Mouse (Mus musculus) skeletal muscle tissue, adult 2 months (tissue): ENCODE results near the gene Etv4.

Experiments used
- DNase-seq: peaks from one replicate; pipeline ENCODE4 v3.0.0-alpha.2; 2012; ENCODE audit warnings: low read depth, low spot score

Gene Etv4

GRCm38 (mm10) chr11:101786651-101787050 is 1.5 kb upstream of the Etv4 start:
- DNase-seq = no peak

GRCm38 (mm10) chr11:101785852-101786205 is 658 bp upstream of the Etv4 start:
- no peak for DNase-seq

GRCm38 (mm10) chr11:101784488-101785142 is 556 bp downstream of the Etv4 start:
- DNase-seq = no peak

GRCm38 (mm10) chr11:101784072-101784471 is 1.1 kb downstream of the Etv4 start:
- no peak for DNase-seq

GRCm38 (mm10) chr11:101783584-101783983 is 1.6 kb downstream of the Etv4 start:
- no peak for DNase-seq

- DNase-seq = no peak
Measured at GRCm38 (mm10) chr11:101783135-101783534, 2.0 kb downstream of the Etv4 start.

GRCm38 (mm10) chr11:101776846-101777245 is 8.3 kb downstream of the Etv4 start:
- no peak for DNase-seq

- DNase-seq = no peak
Measured at GRCm38 (mm10) chr11:101772449-101772848, 12.7 kb downstream of the Etv4 start.

GRCm38 (mm10) chr11:101772027-101772426 is 13.1 kb downstream of the Etv4 start:
- no peak for DNase-seq

- no peak for DNase-seq
Measured at GRCm38 (mm10) chr11:101770266-101770665, 14.9 kb downstream of the Etv4 start.

- no peak for DNase-seq
Measured at GRCm38 (mm10) chr11:101768721-101769120, 16.4 kb downstream of the Etv4 start.

- no peak for DNase-seq
Measured at GRCm38 (mm10) chr11:101767326-101767725, 17.8 kb downstream of the Etv4 start.

- no peak for DNase-seq
Measured at GRCm38 (mm10) chr11:101764546-101764945, 20.6 kb downstream of the Etv4 start.

- no peak for DNase-seq
Measured at GRCm38 (mm10) chr11:101763723-101764122, 21.4 kb downstream of the Etv4 start.

- no peak for DNase-seq
Measured at GRCm38 (mm10) chr11:101759530-101759929, 25.6 kb downstream of the Etv4 start.

- no peak for DNase-seq
Measured at GRCm38 (mm10) chr11:101758431-101758830, 26.7 kb downstream of the Etv4 start.

GRCm38 (mm10) chr11:101757366-101757765 is 27.8 kb downstream of the Etv4 start:
- no peak for DNase-seq

- DNase-seq = peak; percentile 89
Measured at GRCm38 (mm10) chr11:101756616-101757015, 28.6 kb downstream of the Etv4 start.

- no peak for DNase-seq
Measured at GRCm38 (mm10) chr11:101733596-101733995, 51.6 kb downstream of the Etv4 start.

GRCm38 (mm10) chr11:101732518-101733440 is 52.4 kb downstream of the Etv4 start, which contains the start of gene Dhx8:
Dhx8 (plus strand) TSS chr11:101732919.
- peak; percentile 98 for DNase-seq

GRCm38 (mm10) chr11:101729308-101729707 is 55.9 kb downstream of the Etv4 start:
- DNase-seq = no peak

GRCm38 (mm10) chr11:101726765-101727164 is 58.4 kb downstream of the Etv4 start:
- DNase-seq = no peak

GRCm38 (mm10) chr11:101725043-101725442 is 60.1 kb downstream of the Etv4 start:
- DNase-seq = no peak
